Mouse (Mus musculus): ENCODE results near the gene Mcf2l.
A peak's percentile ranks its signal among the peaks of the same experiment; 100 is the strongest.

Mcf2l gene

DNA sequence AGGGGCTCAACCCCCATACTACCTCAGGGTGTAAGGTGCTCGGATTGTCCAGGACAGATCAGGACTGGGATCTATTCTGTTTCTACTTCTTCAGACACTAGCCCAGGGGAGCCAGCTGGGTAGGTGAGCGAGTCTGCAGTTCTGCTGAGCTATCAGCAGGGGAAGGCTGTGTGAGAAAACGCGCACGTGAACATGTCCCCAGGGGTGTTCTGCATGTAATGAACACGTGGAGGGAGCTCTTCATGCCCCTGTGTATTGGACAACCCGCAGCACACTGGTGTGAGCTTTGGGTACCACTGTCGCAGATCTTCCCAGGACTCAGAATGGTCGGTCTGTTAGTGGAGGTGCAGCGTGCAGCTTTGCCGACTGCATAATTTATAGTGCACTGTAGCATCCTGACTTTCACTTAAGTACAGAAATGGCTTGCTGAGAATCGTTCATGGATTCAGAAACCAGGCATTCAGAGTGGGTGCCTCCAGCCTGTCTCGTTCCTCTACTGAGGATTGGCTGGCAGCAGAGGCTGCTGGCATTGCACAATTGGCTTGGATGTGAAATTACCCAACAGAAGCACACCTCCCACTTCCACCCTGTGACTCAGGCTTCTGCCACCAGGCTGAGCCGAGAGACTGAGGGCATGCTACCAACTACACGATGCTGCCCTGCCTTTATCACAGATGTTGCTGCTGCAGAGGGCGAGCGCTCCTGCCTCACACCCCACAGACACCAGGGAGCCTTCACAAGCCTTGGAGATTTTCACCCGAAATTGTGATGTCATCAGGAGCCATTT, 110.3 kb downstream of the Mcf2l start:
- ATAC-seq (ENCODE audit: insufficient number of reproducible peaks, low FRiP score, low TSS enrichment), result peak; percentile 85

DNA sequence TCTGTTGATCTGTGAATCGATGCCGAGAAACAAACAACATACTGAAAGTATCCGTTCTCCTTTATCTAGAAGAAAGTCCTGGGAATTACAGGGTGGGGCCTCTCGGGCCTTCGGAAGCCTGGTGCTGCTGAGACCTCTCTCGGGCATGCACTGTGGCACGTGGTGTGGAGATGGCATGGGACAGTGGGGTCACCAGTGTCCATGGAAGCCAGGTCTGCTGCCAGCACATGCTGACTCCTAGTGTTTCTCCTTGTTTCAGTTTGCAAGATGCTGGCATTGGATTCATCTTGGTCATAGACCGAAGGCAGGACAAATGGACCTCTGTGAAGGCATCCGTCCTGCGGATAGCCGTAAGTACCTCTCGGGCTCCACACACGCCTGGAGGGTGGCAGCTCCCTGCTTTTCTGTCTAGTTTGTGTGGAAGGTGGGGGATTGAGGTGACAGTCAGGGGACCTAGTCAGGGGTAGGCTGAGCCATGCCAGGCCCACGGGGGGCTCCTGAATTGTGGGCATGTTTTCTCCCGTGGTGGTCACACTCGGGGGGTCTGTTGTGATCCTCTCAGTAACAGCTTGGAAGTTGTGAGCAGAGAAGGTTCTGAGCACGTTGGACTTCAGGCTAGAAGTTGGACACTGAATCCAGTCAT, 111.1 kb downstream of the Mcf2l start:
- ATAC-seq (ENCODE audit: insufficient number of reproducible peaks, low FRiP score, low TSS enrichment), result no peak

DNA sequence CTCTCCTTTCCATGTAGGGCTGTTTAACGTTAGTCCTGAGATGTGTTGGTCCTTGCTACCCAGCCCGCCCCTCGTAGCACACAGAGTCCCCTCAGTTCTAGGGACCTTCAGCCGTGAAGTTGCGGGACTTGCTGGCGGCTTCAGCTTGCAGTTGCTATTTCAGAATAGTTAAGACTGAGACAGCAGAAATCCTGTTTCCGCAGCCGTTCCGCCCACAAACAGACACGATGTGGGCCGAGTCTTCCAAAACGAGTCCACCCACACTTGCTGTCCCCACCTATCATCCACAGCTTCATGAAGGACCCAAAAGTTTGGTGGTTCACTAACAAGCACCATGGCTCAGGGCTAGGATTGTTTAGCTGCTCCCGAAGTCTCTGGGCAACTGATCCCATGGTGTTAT, 111.7 kb downstream of the Mcf2l start:
- no peak for ATAC-seq (ENCODE audit: insufficient number of reproducible peaks, low FRiP score, low TSS enrichment)

DNA sequence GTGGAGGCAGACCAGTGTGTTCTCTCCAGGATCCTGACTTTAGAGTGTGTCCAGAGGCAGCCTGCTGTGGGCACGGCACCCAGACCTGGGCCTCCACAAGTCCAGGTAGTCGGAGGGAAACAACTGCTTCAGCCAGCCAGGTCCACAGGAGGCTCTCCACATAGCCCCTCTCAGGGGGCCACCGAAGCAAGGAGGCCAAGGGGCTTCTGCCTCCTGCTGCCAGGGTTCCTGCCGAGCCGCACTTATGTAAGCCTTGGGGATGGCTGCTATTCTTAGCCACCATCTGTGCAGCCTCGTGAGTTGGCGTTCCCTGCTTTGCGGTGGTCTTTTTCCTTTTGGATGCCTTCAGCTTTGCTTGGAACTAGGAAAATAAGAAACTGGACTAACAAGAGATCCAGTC, 114.0 kb downstream of the Mcf2l start:
- ATAC-seq (ENCODE audit: insufficient number of reproducible peaks, low FRiP score, low TSS enrichment), result no peak

DNA sequence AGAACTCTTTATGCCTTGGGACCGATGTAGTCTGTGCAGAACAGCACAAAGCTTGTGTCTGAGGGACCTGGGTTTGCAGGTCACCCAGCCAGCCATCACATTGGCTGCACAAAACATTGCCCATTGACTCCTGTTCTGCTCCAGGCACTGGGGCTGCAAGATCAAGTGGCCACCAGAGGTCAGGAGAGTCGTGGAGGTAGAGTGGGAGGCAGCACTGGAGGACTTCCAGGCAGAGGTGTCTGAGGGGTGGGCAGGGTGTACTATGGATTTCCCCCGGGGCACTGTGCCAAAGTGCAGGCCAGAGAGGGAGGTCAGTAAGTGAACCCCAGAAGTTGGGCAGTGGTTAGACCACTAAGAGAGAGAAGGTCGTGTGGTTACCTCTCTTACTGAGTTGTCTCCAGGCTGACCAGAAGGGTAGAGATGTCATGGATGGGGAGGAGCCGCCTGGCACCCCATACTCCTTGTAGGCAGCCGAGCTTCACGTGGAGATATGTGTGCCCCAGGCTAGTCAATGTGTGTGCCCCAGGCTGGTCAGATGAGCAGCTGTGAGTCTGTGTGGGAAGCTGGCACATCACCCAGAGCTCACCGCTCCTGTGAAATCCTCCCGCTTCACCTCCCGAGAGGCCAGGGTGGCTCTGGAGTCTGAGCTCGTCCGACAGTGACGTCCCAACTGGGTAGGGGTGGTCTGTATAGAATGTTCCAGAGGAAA, 115.3 kb downstream of the Mcf2l start:
- no peak for ATAC-seq (ENCODE audit: insufficient number of reproducible peaks, low FRiP score, low TSS enrichment)

DNA sequence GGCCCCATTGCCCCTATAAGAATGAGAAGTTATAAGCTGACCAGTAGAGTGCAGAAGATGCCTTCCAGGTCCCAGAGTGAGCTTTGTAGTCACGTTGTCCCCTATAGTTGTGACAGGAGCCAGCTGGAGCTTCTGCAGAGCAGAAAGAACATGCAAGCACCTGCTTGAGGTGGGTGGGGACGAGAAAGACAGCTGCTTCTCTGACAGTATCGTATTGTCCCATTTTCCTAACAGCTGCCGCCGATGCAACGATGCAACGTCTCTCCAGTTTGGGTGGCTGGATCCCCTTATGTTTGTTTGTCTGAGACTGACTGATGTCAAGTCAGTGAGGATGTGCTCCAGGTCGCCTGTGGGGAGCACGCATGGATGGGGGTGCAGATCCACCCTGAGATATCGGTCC, 117.8 kb downstream of the Mcf2l start:
- no peak for ATAC-seq (ENCODE audit: insufficient number of reproducible peaks, low FRiP score, low TSS enrichment)

DNA sequence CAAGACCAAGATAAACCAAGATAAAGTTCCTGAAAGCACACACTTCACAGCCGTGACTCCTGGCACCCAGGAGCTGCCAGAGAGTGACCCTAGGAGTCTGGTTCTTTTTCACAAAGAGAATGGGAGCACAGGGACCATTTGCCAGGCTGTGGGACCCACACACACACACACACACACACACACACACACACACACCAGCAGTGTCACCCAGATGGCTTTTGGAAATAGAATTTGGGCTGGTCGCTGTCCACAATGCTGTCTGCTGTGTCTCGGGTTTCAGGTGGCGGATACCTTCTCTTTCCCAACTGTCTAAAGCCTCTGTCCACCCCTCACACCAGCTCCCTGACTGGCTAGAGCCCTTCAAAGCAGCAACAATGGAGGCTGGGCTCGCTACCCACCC, 120.9 kb downstream of the Mcf2l start:
- ATAC-seq (ENCODE audit: insufficient number of reproducible peaks, low FRiP score, low TSS enrichment), result no peak

DNA sequence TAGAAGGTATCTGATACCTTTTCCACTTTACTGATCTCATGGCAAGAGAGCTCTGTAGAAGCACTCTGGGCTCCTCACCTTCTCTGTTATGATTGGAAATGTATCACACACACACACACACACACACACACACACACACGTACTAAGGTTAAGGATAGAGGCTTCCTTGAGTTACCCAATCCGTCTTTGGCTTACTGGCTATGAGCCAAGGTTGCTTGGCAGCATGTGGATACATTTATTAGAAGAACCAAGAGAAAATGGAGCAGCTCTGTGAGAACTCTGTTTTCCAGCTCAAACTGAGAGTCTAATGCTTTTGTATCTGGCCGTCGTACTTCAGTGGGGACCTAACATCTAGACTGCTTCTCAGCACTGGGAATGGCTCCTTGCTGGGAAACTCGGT, 121.9 kb downstream of the Mcf2l start:
- no peak for ATAC-seq (ENCODE audit: insufficient number of reproducible peaks, low FRiP score, low TSS enrichment)

DNA sequence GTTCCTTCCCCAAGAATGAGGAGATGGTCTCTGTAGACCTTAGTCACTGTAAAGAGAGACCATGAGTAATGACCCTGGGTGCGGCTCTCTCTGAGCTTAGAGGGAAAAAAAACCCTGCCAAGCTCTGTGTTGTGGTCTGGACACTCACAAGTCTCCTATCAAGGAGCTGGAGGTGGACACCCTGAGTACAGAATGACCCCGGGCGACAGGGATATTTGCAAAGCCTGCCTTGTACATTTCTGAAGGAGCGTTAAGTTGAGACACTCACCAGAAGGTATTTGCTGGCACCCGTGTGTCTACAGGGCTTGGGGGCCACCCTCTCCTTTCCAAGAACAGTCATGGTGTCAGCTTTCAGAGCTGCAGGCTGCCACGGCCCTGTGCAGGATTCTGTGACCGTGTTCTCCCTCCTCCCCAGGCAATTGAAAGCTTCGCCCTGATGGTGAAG, 123.2 kb downstream of the Mcf2l start:
- no peak for ATAC-seq (ENCODE audit: insufficient number of reproducible peaks, low FRiP score, low TSS enrichment)

DNA sequence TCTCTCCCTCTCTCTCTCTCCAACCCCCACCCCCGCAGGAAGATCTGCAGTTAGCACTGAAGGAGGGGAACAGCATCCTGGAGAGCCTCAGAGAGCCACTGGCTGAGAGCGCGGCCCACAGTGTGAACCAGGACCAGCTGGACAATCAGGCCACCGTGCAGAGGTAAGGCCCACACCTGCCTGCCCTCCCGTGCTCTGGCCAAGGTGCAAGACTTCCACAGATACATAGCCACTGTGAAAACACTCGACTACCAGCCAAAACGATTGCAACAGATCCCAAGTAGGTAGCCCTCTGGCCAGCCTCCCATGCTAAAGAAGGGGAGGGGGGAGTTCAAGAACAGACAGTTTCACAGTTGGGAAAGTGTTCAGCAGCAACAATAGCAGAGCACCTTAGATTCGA, 124.7 kb downstream of the Mcf2l start:
- ATAC-seq (ENCODE audit: insufficient number of reproducible peaks, low FRiP score, low TSS enrichment), result no peak

DNA sequence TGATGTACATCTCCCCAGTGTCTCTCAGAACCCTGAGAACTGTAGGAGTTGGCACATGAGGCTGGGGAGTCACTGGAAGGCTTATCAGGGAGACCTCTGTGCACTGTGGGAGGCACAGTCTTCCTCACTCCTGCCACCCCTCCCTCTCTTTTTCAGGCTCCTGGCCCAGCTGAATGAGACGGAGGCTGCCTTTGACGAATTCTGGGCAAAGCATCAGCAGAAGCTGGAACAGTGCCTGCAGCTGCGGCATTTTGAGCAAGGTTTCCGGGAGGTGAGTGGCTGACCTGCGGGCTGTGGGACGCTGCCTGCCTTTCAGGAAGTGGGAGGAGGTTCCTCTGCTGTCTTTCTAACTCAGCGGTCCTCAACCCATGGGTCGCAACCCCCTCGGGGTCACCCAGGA, 126.2 kb downstream of the Mcf2l start:
- ATAC-seq (ENCODE audit: insufficient number of reproducible peaks, low FRiP score, low TSS enrichment), result no peak

DNA sequence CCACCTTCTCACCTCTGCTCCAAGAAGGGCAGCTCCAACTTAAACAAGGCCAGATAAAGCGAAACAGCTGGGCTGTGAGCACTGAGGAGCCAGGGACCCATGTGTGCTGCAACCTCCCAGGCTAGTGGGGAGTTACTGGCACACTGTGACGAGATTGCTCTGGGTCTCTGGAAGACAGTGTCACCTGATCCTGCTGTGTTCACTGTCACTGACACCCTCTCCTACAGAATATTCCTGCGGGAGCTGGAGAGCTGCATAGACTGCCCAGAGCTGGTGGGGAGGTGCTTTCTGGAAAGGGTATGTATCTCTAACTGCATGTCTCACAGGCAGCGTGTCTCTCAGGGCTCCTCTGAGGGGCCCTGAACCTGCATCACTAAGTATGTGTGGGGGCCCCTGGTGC, 133.9 kb downstream of the Mcf2l start:
- no peak for ATAC-seq (ENCODE audit: insufficient number of reproducible peaks, low FRiP score, low TSS enrichment)

DNA sequence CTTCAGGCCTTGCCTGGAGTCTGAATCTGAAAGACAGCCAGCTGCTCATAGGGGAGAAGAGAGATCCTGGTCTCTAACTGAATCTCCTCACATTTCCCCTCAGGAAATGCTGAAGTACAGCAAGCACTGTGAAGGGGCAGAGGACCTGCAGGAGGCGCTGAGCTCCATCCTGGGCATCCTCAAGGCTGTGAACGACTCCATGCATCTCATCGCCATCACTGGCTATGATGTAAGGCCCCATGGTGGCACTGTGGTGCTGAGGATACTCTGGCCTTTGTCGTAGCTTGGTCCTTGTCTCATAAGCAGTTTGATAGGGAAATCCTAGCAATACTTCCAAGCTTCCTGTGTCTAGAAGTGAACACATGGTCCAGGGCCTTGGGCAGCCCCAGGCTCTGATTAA, 136.7 kb downstream of the Mcf2l start:
- ATAC-seq (ENCODE audit: insufficient number of reproducible peaks, low FRiP score, low TSS enrichment), result no peak

DNA sequence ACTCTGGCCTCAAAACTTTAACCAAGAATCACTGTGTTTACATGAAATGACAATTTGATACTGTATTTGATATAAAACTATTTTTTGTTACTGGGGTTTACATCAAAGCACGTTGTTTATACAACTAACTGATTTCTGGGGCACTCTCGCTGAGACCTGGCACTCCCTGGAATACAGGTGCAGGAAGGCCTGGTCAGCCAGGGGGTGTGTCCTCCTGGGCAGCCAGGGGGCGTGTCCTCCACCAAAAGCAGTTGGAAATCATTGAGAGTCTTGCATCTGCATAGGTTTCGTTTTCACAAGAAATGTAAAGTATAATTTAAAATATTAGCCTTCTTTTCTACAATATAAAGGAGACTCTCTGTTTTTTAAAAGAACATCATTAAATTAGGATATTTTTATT, 146.0 kb downstream of the Mcf2l start:
- no peak for ATAC-seq (ENCODE audit: insufficient number of reproducible peaks, low FRiP score, low TSS enrichment)

DNA sequence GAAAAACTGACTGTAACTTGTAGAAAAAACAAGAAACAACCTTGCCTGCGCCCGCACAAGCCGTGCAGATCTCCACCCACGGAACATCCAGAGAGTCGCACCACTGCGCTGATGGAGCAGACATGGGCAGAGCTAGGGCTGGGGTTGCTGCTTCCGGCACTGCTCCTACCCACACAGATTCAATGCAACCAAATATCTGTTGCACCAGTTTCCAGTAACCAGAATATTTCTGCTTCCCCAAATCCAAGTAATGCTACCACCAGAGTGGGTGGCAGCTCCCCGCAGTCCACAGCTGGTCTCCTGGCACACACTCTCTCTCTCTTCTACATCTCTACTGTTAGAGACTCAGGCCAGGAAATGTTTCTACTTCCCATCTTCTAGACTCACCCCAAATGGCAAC, 148.2 kb downstream of the Mcf2l start:
- no peak for ATAC-seq (ENCODE audit: insufficient number of reproducible peaks, low FRiP score, low TSS enrichment)

DNA sequence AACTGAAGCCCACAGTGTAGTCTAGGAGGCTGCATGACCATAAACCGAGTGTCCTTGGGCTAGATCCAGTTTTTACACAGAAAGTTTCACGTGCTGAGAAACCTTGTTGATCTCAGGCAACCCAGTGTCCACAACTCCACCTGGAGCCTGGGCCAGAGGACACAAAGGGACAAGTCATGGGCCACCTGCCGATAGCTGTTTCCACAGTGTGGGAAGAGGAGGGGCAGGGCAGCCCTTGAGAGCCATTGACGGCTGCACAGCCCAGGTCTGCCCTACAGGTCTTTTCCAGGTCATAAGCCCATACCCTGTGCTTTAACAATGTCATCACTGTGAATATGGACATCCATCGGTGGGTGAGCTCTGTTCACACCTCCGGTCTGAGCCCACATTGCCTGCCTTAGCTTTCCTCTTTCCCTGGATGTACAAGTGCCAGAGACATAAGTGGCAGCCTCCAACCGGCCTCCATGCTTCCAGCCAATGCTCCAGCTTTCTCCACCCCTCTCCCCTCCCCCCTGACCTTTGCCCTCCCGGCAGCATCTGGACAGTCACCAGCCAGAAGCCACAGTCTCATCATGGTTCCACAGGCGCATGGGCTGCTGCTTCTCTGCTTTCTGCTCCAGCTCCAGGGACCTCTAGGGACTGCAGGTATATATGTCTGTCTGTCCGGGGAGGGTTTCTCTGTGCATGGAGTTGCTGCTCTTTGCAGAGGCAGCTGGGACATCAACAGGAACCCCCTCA, 152.1 kb downstream of the Mcf2l start, which contains the start of gene F7:
TSS of gene F7 (plus strand) at position 548 of the 738 bp plus-strand sequence.
- ATAC-seq (ENCODE audit: insufficient number of reproducible peaks, low FRiP score, low TSS enrichment), result no peak

DNA sequence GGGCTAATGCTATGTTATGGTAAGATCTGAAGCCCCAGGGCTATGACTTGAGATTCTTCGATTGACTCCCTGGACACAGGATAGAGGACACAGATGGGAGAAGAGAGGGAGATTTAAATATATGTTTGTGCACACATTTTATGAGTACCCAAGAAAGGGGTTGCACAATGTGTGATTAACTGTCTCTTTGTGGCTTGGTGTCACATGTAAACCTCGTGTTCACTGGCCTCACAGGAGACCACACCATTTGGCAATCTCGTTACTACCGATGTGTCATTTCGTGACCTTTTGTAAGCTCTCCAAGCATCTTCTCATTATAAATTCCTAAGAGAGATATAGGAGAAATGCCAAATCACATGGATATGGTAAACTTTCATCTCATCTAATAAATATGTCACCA, 154.0 kb downstream of the Mcf2l start:
- ATAC-seq (ENCODE audit: insufficient number of reproducible peaks, low FRiP score, low TSS enrichment), result no peak

DNA sequence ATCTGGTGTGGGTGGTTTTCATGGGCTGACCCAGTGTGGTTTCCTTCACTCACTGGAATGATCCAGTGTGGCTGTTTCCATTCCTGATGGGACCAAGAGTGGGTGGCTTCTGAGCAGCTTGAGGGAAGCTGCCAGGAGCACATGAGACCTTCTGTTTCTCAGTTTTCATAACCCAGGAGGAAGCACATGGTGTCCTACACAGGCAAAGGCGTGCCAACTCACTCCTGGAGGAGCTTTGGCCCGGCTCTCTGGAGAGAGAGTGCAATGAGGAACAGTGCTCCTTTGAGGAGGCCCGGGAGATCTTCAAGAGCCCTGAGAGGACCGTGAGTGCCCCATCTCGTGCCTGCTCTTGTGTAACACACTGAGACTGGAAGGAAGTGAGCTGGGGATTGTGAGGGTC, 154.9 kb downstream of the Mcf2l start:
- peak; percentile 47; the same call in 1 of the 2 replicates for ATAC-seq (ENCODE audit: insufficient number of reproducible peaks, low FRiP score, low TSS enrichment)

DNA sequence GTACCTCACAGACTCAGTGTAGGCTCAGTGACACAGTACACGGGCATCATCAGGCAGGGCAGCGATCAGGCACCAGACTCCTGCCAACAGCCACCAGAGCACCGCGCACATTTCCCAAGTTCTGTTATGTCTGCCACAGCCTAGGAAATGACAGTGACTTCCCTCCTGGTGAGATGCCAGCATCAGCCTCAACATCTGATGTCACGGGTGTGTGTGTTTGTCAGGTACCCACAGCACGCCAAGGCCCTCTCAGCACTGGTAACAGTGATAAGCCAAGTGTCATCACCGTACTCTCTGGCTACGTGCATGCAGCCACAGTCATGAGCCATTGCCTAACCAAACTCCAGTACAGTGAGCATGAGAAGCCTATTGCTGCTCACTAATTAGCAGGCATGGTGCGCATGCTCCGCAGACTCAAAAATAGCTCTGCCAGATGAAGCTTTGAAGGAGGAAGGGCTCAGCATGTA, 162.8 kb downstream of the Mcf2l start:
- no peak for ATAC-seq (ENCODE audit: insufficient number of reproducible peaks, low FRiP score, low TSS enrichment)

DNA sequence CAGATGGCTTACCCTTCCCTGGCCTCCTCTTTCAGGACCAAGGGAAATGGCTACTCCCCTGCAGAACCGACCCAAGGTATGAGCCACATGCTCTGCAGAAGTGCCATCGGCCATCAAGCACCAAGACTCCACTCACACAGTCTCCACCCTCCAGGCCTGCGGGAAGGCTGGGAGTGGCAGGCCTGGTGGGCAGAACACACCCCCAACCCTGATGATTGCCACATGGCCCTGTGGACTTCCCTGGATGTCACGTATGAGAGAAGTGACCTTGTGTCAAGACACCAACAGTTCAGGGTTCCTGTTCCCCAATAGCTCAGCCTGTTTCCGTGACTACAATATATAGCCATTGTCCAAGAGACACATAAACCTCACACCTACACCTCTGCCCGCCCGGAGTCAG, 163.4 kb downstream of the Mcf2l start, which contains the start of gene F10:
TSS of gene F10 (plus strand) at position 294 of the 400 bp plus-strand sequence.
- ATAC-seq (ENCODE audit: insufficient number of reproducible peaks, low FRiP score, low TSS enrichment), result no peak

Measured in cerebellum, adult (tissue).